Mouse (Mus musculus) left cerebral cortex, adult 11 months (tissue): ENCODE results near the gene 2410015M20Rik.
"Not testable (repeated sequence)": the region's sequence is repeated elsewhere in the genome, so short reads cannot be mapped to it uniquely, and the experiment has no call there.

Experiments used
- DNase-seq: peaks from one replicate; pipeline ENCODE4 v3.0.0; 2022; ENCODE audit warnings: low spot score

The 2410015M20Rik gene

GRCm38 (mm10) chr17:56613236-56613844 is 3.8 kb upstream of the 2410015M20Rik start, which contains the start of gene Rpl36:
Gene Rpl36 (plus strand): TSS chr17:56613416.
- DNase-seq: peak; percentile 93

GRCm38 (mm10) chr17:56612565-56612939 is 3.0 kb upstream of the 2410015M20Rik start:
- not testable (repeated sequence) for DNase-seq

GRCm38 (mm10) chr17:56611861-56612564 is 2.4 kb upstream of the 2410015M20Rik start:
- no peak for DNase-seq

- DNase-seq: no peak
Measured at GRCm38 (mm10) chr17:56611323-56611722, 1.8 kb upstream of the 2410015M20Rik start.

GRCm38 (mm10) chr17:56608699-56609098 is 872 bp downstream of the 2410015M20Rik start:
- DNase-seq: no peak

- no peak for DNase-seq
Measured at GRCm38 (mm10) chr17:56607521-56608062, 2.0 kb downstream of the 2410015M20Rik start.

GRCm38 (mm10) chr17:56605431-56605830 is 4.1 kb downstream of the 2410015M20Rik start:
- no peak for DNase-seq

GRCm38 (mm10) chr17:56604422-56604821 is 5.1 kb downstream of the 2410015M20Rik start:
- DNase-seq: no peak

- DNase-seq: no peak
Measured at GRCm38 (mm10) chr17:56604070-56604380, 5.5 kb downstream of the 2410015M20Rik start.

GRCm38 (mm10) chr17:56603186-56604069 is 6.1 kb downstream of the 2410015M20Rik start:
- DNase-seq: no peak

- no peak for DNase-seq
Measured at GRCm38 (mm10) chr17:56593527-56594271, 15.9 kb downstream of the 2410015M20Rik start.

- DNase-seq: no peak
Measured at GRCm38 (mm10) chr17:56592553-56592952, 17.0 kb downstream of the 2410015M20Rik start.

GRCm38 (mm10) chr17:56588921-56589320 is 20.6 kb downstream of the 2410015M20Rik start:
- no peak for DNase-seq

- no peak for DNase-seq
Measured at GRCm38 (mm10) chr17:56587773-56588172, 21.8 kb downstream of the 2410015M20Rik start.

- DNase-seq: no peak
Measured at GRCm38 (mm10) chr17:56585171-56585821, 24.3 kb downstream of the 2410015M20Rik start.

- peak; percentile 98 for DNase-seq
Measured at GRCm38 (mm10) chr17:56584257-56585130, 25.1 kb downstream of the 2410015M20Rik start, which contains the start of the genes Safb2 and Safb. Gene Safb2 (minus strand): TSS chr17:56584585. Gene Safb (plus strand): TSS chr17:56584825.

GRCm38 (mm10) chr17:56583611-56584256 is 25.8 kb downstream of the 2410015M20Rik start:
- peak; percentile 28 for DNase-seq

- DNase-seq: no peak
Measured at GRCm38 (mm10) chr17:56583071-56583470, 26.5 kb downstream of the 2410015M20Rik start.

- no peak for DNase-seq
Measured at GRCm38 (mm10) chr17:56572939-56573338, 36.6 kb downstream of the 2410015M20Rik start.
